ENCODE assay signal across 10 mouse cellular contexts in genomic region chr12:81702903-81703302, GRCm38 (mm10).
DNase-seq lines count a peak whose midpoint lies in the region; ATAC-seq and TF ChIP-seq lines count a peak whose summit lies in the region.
"Had no signal": no experiment of that assay in that cellular context is flagged by ENCODE, and none has a peak within 500 bp of the region (broad histone marks: within the 10 kb centered on the region; RNA-seq: fewer than 3 reads in every experiment).

No protein-coding gene starts in this region.

- no peak for DNase-seq in liver, postnatal 0 days
- no peak for DNase-seq in liver, embryonic 11.5 days (ENCODE audit: low spot score)
- DNase-seq in NIH3T3 (ENCODE audit: low read depth) = peak; percentile 66
- peak; percentile 75 for DNase-seq in retina, postnatal 1 day
- DNase-seq in urinary bladder, postnatal 36 days (ENCODE audit: low spot score in 2 of 2) = no peak

- no peak overlapping the region for H3K9ac ChIP-seq in forebrain, embryonic 13.5 days
- no peak overlapping the region for H3K9ac ChIP-seq in forebrain, embryonic 12.5 days
- H3K9ac ChIP-seq in liver, postnatal 0 days (replicated peaks) = no peak overlapping the region
- no peak overlapping the region for H3K9ac ChIP-seq in liver, embryonic 11.5 days (ENCODE audit: low read depth, low read length)
- no peak overlapping the region for H3K9ac ChIP-seq in kidney, embryonic 16.5 days (replicated peaks; ENCODE audit: low read length)
- H3K9ac ChIP-seq: limb, embryonic 13.5 days; midbrain, embryonic 12.5 days had no signal

- no peak for TF ChIP-seq EP300 in liver, postnatal 0 days (IDR thresholded peaks at IDR 0.05; ENCODE audit: low read depth)

- ATAC-seq in forebrain, embryonic 13.5 days = peak; percentile 38; the same call in 1 of the 2 replicates
- no peak for ATAC-seq in forebrain, embryonic 12.5 days (ENCODE audit: low FRiP score)
- no peak for ATAC-seq in liver, postnatal 0 days
- no peak for ATAC-seq in liver, embryonic 11.5 days (replicated peaks; ENCODE audit: low FRiP score)
- no peak for ATAC-seq in kidney, embryonic 16.5 days (ENCODE audit: low FRiP score, low TSS enrichment)

- no peaks in the 10 kb centered on the region for H3K27me3 ChIP-seq in forebrain, embryonic 13.5 days
- H3K27me3 ChIP-seq in forebrain, embryonic 12.5 days = peaks cover 3% of the 10 kb centered on the region; the same call in 1 of the 2 replicates
- no peaks in the 10 kb centered on the region for H3K27me3 ChIP-seq in liver, postnatal 0 days (ENCODE audit: insufficient read depth, low read length)
- no peaks in the 10 kb centered on the region for H3K27me3 ChIP-seq in liver, embryonic 11.5 days (replicated peaks; ENCODE audit: control insufficient read depth, insufficient read depth, low read length)
- H3K27me3 ChIP-seq in kidney, embryonic 16.5 days (ENCODE audit: insufficient read depth, low read length) = no peaks in the 10 kb centered on the region
- H3K27me3 ChIP-seq: limb, embryonic 13.5 days had no signal

- no peaks in the 10 kb centered on the region for H3K36me3 ChIP-seq in forebrain, embryonic 13.5 days (ENCODE audit: poor library complexity, severe bottlenecking)
- no peaks in the 10 kb centered on the region for H3K36me3 ChIP-seq in forebrain, embryonic 12.5 days (replicated peaks)
- no peaks in the 10 kb centered on the region for H3K36me3 ChIP-seq in liver, postnatal 0 days (replicated peaks; ENCODE audit: insufficient read depth, low read length)
- no peaks in the 10 kb centered on the region for H3K36me3 ChIP-seq in liver, embryonic 11.5 days (ENCODE audit: control insufficient read depth, insufficient read depth, low read length)
- no peaks in the 10 kb centered on the region for H3K36me3 ChIP-seq in kidney, embryonic 16.5 days (ENCODE audit: insufficient read depth, low read length)
- H3K36me3 ChIP-seq: limb, embryonic 13.5 days; midbrain, embryonic 12.5 days had no signal

- no peak overlapping the region for H3K4me2 ChIP-seq in forebrain, embryonic 13.5 days
- no peak overlapping the region for H3K4me2 ChIP-seq in forebrain, embryonic 12.5 days
- H3K4me2 ChIP-seq in liver, postnatal 0 days (ENCODE audit: low read depth, low read length) = no peak overlapping the region
- no peak overlapping the region for H3K4me2 ChIP-seq in liver, embryonic 11.5 days
- H3K4me2 ChIP-seq in kidney, embryonic 16.5 days (replicated peaks; ENCODE audit: low read depth, low read length) = no peak overlapping the region
- H3K4me2 ChIP-seq: limb, embryonic 13.5 days; midbrain, embryonic 12.5 days had no signal

- WGBS in forebrain, embryonic 13.5 days = 7% methylated on average over 1 of the region's 1 CpGs
- 7% methylated on average over 1 of the region's 1 CpGs for WGBS in forebrain, embryonic 12.5 days
- WGBS in liver, postnatal 0 days (ENCODE audit: insufficient replicate concordance) = 6% methylated on average over 1 of the region's 1 CpGs
- WGBS in liver, embryonic 11.5 days = 12% methylated on average over 1 of the region's 1 CpGs
- 11% methylated on average over 1 of the region's 1 CpGs for WGBS in kidney, embryonic 16.5 days

- H3K9me3 ChIP-seq in forebrain, embryonic 13.5 days (replicated peaks) = peaks cover 6% of the 10 kb centered on the region
- 0 out of 2 replicates have a peak, but pooled peaks cover 5% of the 10 kb centered on the region for H3K9me3 ChIP-seq in forebrain, embryonic 12.5 days
- no peaks in the 10 kb centered on the region for H3K9me3 ChIP-seq in liver, postnatal 0 days (ENCODE audit: low read length)
- no peaks in the 10 kb centered on the region for H3K9me3 ChIP-seq in liver, embryonic 11.5 days (ENCODE audit: control insufficient read depth, low read length)
- H3K9me3 ChIP-seq in kidney, embryonic 16.5 days (ENCODE audit: low read length) = peaks cover 7% of the 10 kb centered on the region; the same call in 1 of the 2 replicates

- no peak overlapping the region for H3K4me3 ChIP-seq in forebrain, embryonic 13.5 days
- H3K4me3 ChIP-seq in forebrain, embryonic 12.5 days (replicated peaks) = no peak overlapping the region
- no peak overlapping the region for H3K4me3 ChIP-seq in liver, postnatal 0 days (ENCODE audit: low read depth, low read length)
- H3K4me3 ChIP-seq in liver, embryonic 11.5 days (ENCODE audit: low read depth, low read length) = no peak overlapping the region
- H3K4me3 ChIP-seq in kidney, embryonic 16.5 days (ENCODE audit: low read length) = no peak overlapping the region
- H3K4me3 ChIP-seq: limb, embryonic 13.5 days; midbrain, embryonic 12.5 days had no signal

- 0 out of 2 replicates have a peak, but pooled peaks have one; percentile 8 for TF ChIP-seq CTCF in liver, postnatal 0 days (IDR thresholded peaks at IDR 0.05; ENCODE audit: low read depth)

- no peaks in the 10 kb centered on the region for H3K4me1 ChIP-seq in forebrain, embryonic 13.5 days
- no peaks in the 10 kb centered on the region for H3K4me1 ChIP-seq in forebrain, embryonic 12.5 days
- no peaks in the 10 kb centered on the region for H3K4me1 ChIP-seq in liver, postnatal 0 days (ENCODE audit: insufficient read depth)
- no peaks in the 10 kb centered on the region for H3K4me1 ChIP-seq in liver, embryonic 11.5 days (replicated peaks; ENCODE audit: control insufficient read depth, insufficient read depth, low read length)
- no peaks in the 10 kb centered on the region for H3K4me1 ChIP-seq in kidney, embryonic 16.5 days (ENCODE audit: insufficient read depth, low read length)
- H3K4me1 ChIP-seq: limb, embryonic 13.5 days had no signal

- H3K27ac ChIP-seq in forebrain, embryonic 13.5 days = no peak overlapping the region
- no peak overlapping the region for H3K27ac ChIP-seq in forebrain, embryonic 12.5 days
- no peak overlapping the region for H3K27ac ChIP-seq in liver, postnatal 0 days (ENCODE audit: low read depth)
- no peak overlapping the region for H3K27ac ChIP-seq in liver, embryonic 11.5 days (ENCODE audit: low read depth, low read length)
- H3K27ac ChIP-seq in kidney, embryonic 16.5 days (ENCODE audit: low read length) = no peak overlapping the region
- H3K27ac ChIP-seq: limb, embryonic 13.5 days; midbrain, embryonic 12.5 days had no signal

Comparison
In these comparisons a context has a peak if more than half of its experiments do, and no peak if none do; other contexts are left out.
1. DNase-seq: peak in NIH3T3 (single experiment) and retina, postnatal 1 day (single experiment); none in liver, postnatal 0 days (single experiment), liver, embryonic 11.5 days (single experiment) and urinary bladder, postnatal 36 days (0 of 2).